Mouse (Mus musculus): ENCODE data around the gene Mllt6. TPM values are rescaled to one million over a fixed set of nuclear protein-coding genes. Genes with fewer than 3 reads are reported as not detected.
"Not testable (repeated sequence)": the region's sequence is repeated elsewhere in the genome, so short reads cannot be mapped to it uniquely, and the experiment has no call there.

Mllt6 gene
- polyA plus RNA-seq, 1 experiment = 68.4 TPM

GRCm38 (mm10) chr11:97650341-97650740 is 12.9 kb upstream of the Mllt6 start:
- Histone ChIP-seq H3K4me1 (ENCODE audit: control insufficient read depth, insufficient read depth, low read length) (peaks cover 11% of the 10 kb centered on the region), H3K4me3 (replicated peaks; ENCODE audit: insufficient read depth, low read depth, low read length) (no peak overlapping the region), H3K27ac (ENCODE audit: insufficient read depth, low read length) (peak overlapping the region; percentile 5; the same call in 1 of the 2 replicates), H3K27me3 (ENCODE audit: control insufficient read depth, insufficient read depth, low read length) (no peaks in the 10 kb centered on the region)
- peak; percentile 71 to 81 for DNase-seq
- TF ChIP-seq POLR2A (IDR thresholded peaks at IDR 0.05; ENCODE audit: borderline replicate concordance, insufficient read depth, low read length) (peak; percentile 15; the same call in 1 of the 2 replicates), CTCF (IDR thresholded peaks at IDR 0.05; ENCODE audit: borderline replicate concordance, insufficient read depth, low read depth, low read length) (no peak)
- WGBS = 2% methylated on average over 5 of the region's 5 CpGs

- H3K4me3 ChIP-seq (replicated peaks; ENCODE audit: insufficient read depth, low read depth, low read length); H3K27ac ChIP-seq (ENCODE audit: insufficient read depth, low read length); H3K27me3 ChIP-seq (ENCODE audit: control insufficient read depth, insufficient read depth, low read length); DNase-seq: not testable (repeated sequence)
- 92% methylated on average over 11 of the region's 11 CpGs for WGBS
- H3K4me1 ChIP-seq (ENCODE audit: control insufficient read depth, insufficient read depth, low read length) = peaks cover 17% of the 10 kb centered on the region
Measured at GRCm38 (mm10) chr11:97653376-97653775, 9.8 kb upstream of the Mllt6 start.

- no peak overlapping the region for H3K27ac ChIP-seq (ENCODE audit: insufficient read depth, low read length)
- H3K27me3 ChIP-seq (ENCODE audit: control insufficient read depth, insufficient read depth, low read length) = no peaks in the 10 kb centered on the region
- DNase-seq = no peak
- TF ChIP-seq POLR2A (IDR thresholded peaks at IDR 0.05; ENCODE audit: borderline replicate concordance, insufficient read depth, low read length) (no peak), CTCF (IDR thresholded peaks at IDR 0.05; ENCODE audit: borderline replicate concordance, insufficient read depth, low read depth, low read length) (no peak)
- WGBS = 90% methylated on average over 2 of the region's 2 CpGs
- H3K4me1 ChIP-seq (ENCODE audit: control insufficient read depth, insufficient read depth, low read length) = peaks cover 21% of the 10 kb centered on the region
- H3K4me3 ChIP-seq (replicated peaks; ENCODE audit: insufficient read depth, low read depth, low read length) = no peak overlapping the region
Measured at GRCm38 (mm10) chr11:97654210-97654609, 9.0 kb upstream of the Mllt6 start.

- peaks cover 12% of the 10 kb centered on the region; the same call in 1 of the 2 replicates for H3K4me1 ChIP-seq (ENCODE audit: control insufficient read depth, insufficient read depth, low read length)
- no peak overlapping the region for H3K27ac ChIP-seq (ENCODE audit: insufficient read depth, low read length)
- no peak overlapping the region for H3K4me3 ChIP-seq (replicated peaks; ENCODE audit: insufficient read depth, low read depth, low read length)
- no peaks in the 10 kb centered on the region for H3K27me3 ChIP-seq (ENCODE audit: control insufficient read depth, insufficient read depth, low read length)
- no peak for TF ChIP-seq POLR2A (IDR thresholded peaks at IDR 0.05; ENCODE audit: borderline replicate concordance, insufficient read depth, low read length)
- DNase-seq = no peak
- 81% methylated on average over 14 of the region's 14 CpGs for WGBS
Measured at GRCm38 (mm10) chr11:97656269-97656971, 6.8 kb upstream of the Mllt6 start.

- no peak for DNase-seq
- no peak for TF ChIP-seq POLR2A (IDR thresholded peaks at IDR 0.05; ENCODE audit: borderline replicate concordance, insufficient read depth, low read length)
- TF ChIP-seq CTCF (IDR thresholded peaks at IDR 0.05; ENCODE audit: borderline replicate concordance, insufficient read depth, low read depth, low read length) = no peak
- H3K4me1 ChIP-seq (ENCODE audit: control insufficient read depth, insufficient read depth, low read length) = peaks cover 15% of the 10 kb centered on the region
- WGBS = 40% methylated on average over 5 of the region's 6 CpGs
- no peak overlapping the region for H3K27ac ChIP-seq (ENCODE audit: insufficient read depth, low read length)
- no peak overlapping the region for H3K4me3 ChIP-seq (replicated peaks; ENCODE audit: insufficient read depth, low read depth, low read length)
- no peaks in the 10 kb centered on the region for H3K27me3 ChIP-seq (ENCODE audit: control insufficient read depth, insufficient read depth, low read length)
Measured at GRCm38 (mm10) chr11:97657184-97657945, 5.8 kb upstream of the Mllt6 start.

GRCm38 (mm10) chr11:97657967-97658366 is 5.2 kb upstream of the Mllt6 start:
- peaks cover 15% of the 10 kb centered on the region for H3K4me1 ChIP-seq (ENCODE audit: control insufficient read depth, insufficient read depth, low read length)
- 85% methylated on average over 6 of the region's 6 CpGs for WGBS
- not testable (repeated sequence) for H3K27me3 ChIP-seq (ENCODE audit: control insufficient read depth, insufficient read depth, low read length); H3K4me3 ChIP-seq (replicated peaks; ENCODE audit: insufficient read depth, low read depth, low read length); H3K27ac ChIP-seq (ENCODE audit: insufficient read depth, low read length); DNase-seq

GRCm38 (mm10) chr11:97658751-97659266 is 4.4 kb upstream of the Mllt6 start:
- DNase-seq = no peak
- Histone ChIP-seq H3K27me3 (ENCODE audit: control insufficient read depth, insufficient read depth, low read length) (no peaks in the 10 kb centered on the region), H3K4me1 (ENCODE audit: control insufficient read depth, insufficient read depth, low read length) (peaks cover 15% of the 10 kb centered on the region), H3K27ac (ENCODE audit: insufficient read depth, low read length) (no peak overlapping the region), H3K4me3 (replicated peaks; ENCODE audit: insufficient read depth, low read depth, low read length) (peak overlapping the region; percentile 71)
- TF ChIP-seq POLR2A (IDR thresholded peaks at IDR 0.05; ENCODE audit: borderline replicate concordance, insufficient read depth, low read length) (no peak), CTCF (IDR thresholded peaks at IDR 0.05; ENCODE audit: borderline replicate concordance, insufficient read depth, low read depth, low read length) (no peak)
- WGBS = 72% methylated on average over 11 of the region's 11 CpGs

Data from cerebellum, adult 2 months (tissue).